In genomic region chr19:4052516-4053030, GRCm38 (mm10) we compare ENCODE assay signal across 1 mouse cellular context.
TF ChIP-seq lines count a peak whose summit lies in the region.

No protein-coding gene starts in this region.

TF ChIP-seq in CH12.LX, 34 proteins besides CTCF, POLR2A, EP300 and RAD21 (continued from another document):
- TF ChIP-seq RCOR1 (conservative IDR thresholded peaks at IDR 0.05; ENCODE audit: low read depth, low read length) (peak; percentile 90), ZC3H11A (IDR thresholded peaks at IDR 0.05; ENCODE audit: low read depth, low read length) (no peak), ZMIZ1 (IDR thresholded peaks at IDR 0.05; ENCODE audit: low read depth, low read length) (no peak), ZKSCAN1 (IDR thresholded peaks at IDR 0.05; ENCODE audit: borderline replicate concordance, low read depth, low read length) (no peak), E2F4 (IDR thresholded peaks at IDR 0.05; ENCODE audit: insufficient replicate concordance, low read depth, low read length) (no peak), NELFE (IDR thresholded peaks at IDR 0.05; ENCODE audit: low read depth, low read length) (no peak), MAZ (IDR thresholded peaks at IDR 0.05; ENCODE audit: low read depth, low read length) (0 out of 2 replicates have a peak, but pooled peaks have one; percentile 57), ELF1 (IDR thresholded peaks at IDR 0.05; ENCODE audit: low read depth, low read length) (0 out of 2 replicates have a peak, but pooled peaks have one; percentile 28), TBP (conservative IDR thresholded peaks at IDR 0.05; ENCODE audit: low read depth, low read length) (no peak), SMC3 (IDR thresholded peaks at IDR 0.05; ENCODE audit: low read depth, low read length) (peak; percentile 34; the same call in 1 of the 2 replicates), MXI1 (IDR thresholded peaks at IDR 0.05; ENCODE audit: low read depth, low read length) (0 out of 2 replicates have a peak, but pooled peaks have one; percentile 36), NRF1 (IDR thresholded peaks at IDR 0.05; ENCODE audit: low read depth, low read length) (no peak), IRF4 (IDR thresholded peaks at IDR 0.05; ENCODE audit: low read depth, low read length) (peak; percentile 93), SIN3A (IDR thresholded peaks at IDR 0.05; ENCODE audit: low read length) (peak; percentile 72; the same call in 1 of the 2 replicates), TCF12 (IDR thresholded peaks at IDR 0.05; ENCODE audit: low read depth, low read length) (peak; percentile 87), UBTF (IDR thresholded peaks at IDR 0.05; ENCODE audit: low read depth, low read length) (no peak), USF1 (IDR thresholded peaks at IDR 0.05; ENCODE audit: low read depth, low read length) (no peak), MAFK (IDR thresholded peaks at IDR 0.05; ENCODE audit: insufficient replicate concordance, low read length) (no peak), USF2 (conservative IDR thresholded peaks at IDR 0.05; ENCODE audit: low read depth, low read length) (no peak), ZNF384 (IDR thresholded peaks at IDR 0.05; ENCODE audit: low read depth, low read length) (peak; percentile 94), HCFC1 (IDR thresholded peaks at IDR 0.05; ENCODE audit: low read depth, low read length) (no peak), MAX (IDR thresholded peaks at IDR 0.05; ENCODE audit: low read length) (peak; percentile 58; the same call in 1 of the 2 replicates), MEF2A (IDR thresholded peaks at IDR 0.05; ENCODE audit: borderline replicate concordance, low read depth, low read length) (0 out of 2 replicates have a peak, but pooled peaks have one; percentile 68), MYC (IDR thresholded peaks at IDR 0.05; ENCODE audit: low read depth, low read length) (peak; percentile 49; the same call in 1 of the 2 replicates), BHLHE40 (IDR thresholded peaks at IDR 0.05; ENCODE audit: low read depth, low read length) (peak; percentile 68), PAX5 (IDR thresholded peaks at IDR 0.05; ENCODE audit: low read length) (no peak), CHD2 (IDR thresholded peaks at IDR 0.05; ENCODE audit: low read length) (peak; percentile 81), JUND (conservative IDR thresholded peaks at IDR 0.05; ENCODE audit: low read depth, low read length) (peak; percentile 92), ETS1 (conservative IDR thresholded peaks at IDR 0.05; ENCODE audit: low read depth, low read length) (peak; percentile 76)
